Mouse (Mus musculus) ES-E14 (cell line): ENCODE data around the gene Amph. TPM values are rescaled to one million over a fixed set of nuclear protein-coding genes. Genes with fewer than 3 reads are reported as not detected.

Source experiments
- DNase-seq: peaks from one replicate; pipeline ENCODE4 v3.0.0-alpha.2; 2013; ENCODE audit warnings: low read depth, low spot score
- H3K27ac ChIP-seq: 2 replicates; pipeline ENCODE4 v1.5.1; 2012; ENCODE audit warnings: low read depth, mild to moderate bottlenecking, low read length, moderate library complexity, mixed read lengths; ENCODE audit not compliant: poor library complexity, insufficient read depth, severe bottlenecking
- H3K36me3 ChIP-seq: 2 replicates; pipeline ENCODE4 v1.6.1; 2012; ENCODE audit warnings: mild to moderate bottlenecking, low read length, moderate library complexity, mixed read lengths; ENCODE audit not compliant: control insufficient read depth, poor library complexity, insufficient read depth, severe bottlenecking
- H3K4me1 ChIP-seq, 2 experiments: fragments of 150-350 bp in 1 of 2; sonication (generic) in 1 of 2; 2 replicates each; pipeline ENCODE4 v1.6.1; 2012; ENCODE audit warnings: low read length in 2 of 2, mild to moderate bottlenecking in 1 of 2, mixed read lengths in 1 of 2; ENCODE audit not compliant: control insufficient read depth in 2 of 2, insufficient read depth in 2 of 2, poor library complexity in 1 of 2
- H3K4me3 ChIP-seq, 2 experiments: fragments of 150-350 bp in 1 of 2; sonication (generic) in 1 of 2; 2 replicates each; pipeline ENCODE4 v1.5.1; 2012; ENCODE audit warnings: low read length in 2 of 2, low read depth in 1 of 2, mild to moderate bottlenecking in 1 of 2, mixed read lengths in 1 of 2; ENCODE audit not compliant: insufficient read depth in 1 of 2, poor library complexity in 1 of 2, severe bottlenecking in 1 of 2
- H3K9ac ChIP-seq: 2 replicates; pipeline ENCODE4 v1.6.1; 2012; ENCODE audit warnings: low read depth, mild to moderate bottlenecking, low read length, mixed read lengths; ENCODE audit not compliant: poor library complexity, insufficient read depth, severe bottlenecking
- H3K9me3 ChIP-seq: fragments of 150-350 bp; sonication (generic); 2 replicates; pipeline ENCODE4 v1.6.1; 2012; ENCODE audit warnings: low read depth, mild to moderate bottlenecking, low read length; ENCODE audit not compliant: control insufficient read depth, insufficient read depth
- CHD2 ChIP-seq: IDR thresholded peaks from 2 replicates; pipeline ENCODE4 v1.6.1; 2014; ENCODE audit warnings: mild to moderate bottlenecking, low read depth, low read length, inconsistent platforms
- HCFC1 ChIP-seq: IDR thresholded peaks from 2 replicates; pipeline ENCODE4 v1.6.1; 2012; ENCODE audit warnings: low read length, inconsistent platforms, borderline replicate concordance; ENCODE audit not compliant: insufficient read depth
- MAFK ChIP-seq: IDR thresholded peaks from 2 replicates; pipeline ENCODE4 v1.6.1; 2014; ENCODE audit warnings: mild to moderate bottlenecking, low read depth, low read length, inconsistent platforms; ENCODE audit not compliant: insufficient read depth
- ZC3H11A ChIP-seq: IDR thresholded peaks from 2 replicates; pipeline ENCODE4 v1.6.1; 2012; ENCODE audit warnings: low read depth, mild to moderate bottlenecking, inconsistent platforms, low read length, borderline replicate concordance
- ZNF384 ChIP-seq: IDR thresholded peaks from 2 replicates; pipeline ENCODE4 v1.6.1; 2012; ENCODE audit warnings: low read depth, low read length, inconsistent platforms
- in situ Hi-C, 2 experiments: fragments of 600-800 bp; cut with MboI; formaldehyde crosslinking; loops; one replicate each; pipeline ENCODE4 v1.15.1; 2025; ENCODE audit warnings: low sequenced_read_pairs in 2 of 2, inconsistent platforms in 1 of 2; ENCODE audit not compliant: unreplicated experiment in 2 of 2
- total RNA-seq: library from RNA; depleted of rRNA; stranded (reverse); fragments of 300-350 nt; gene quantifications from 2 replicates; pipeline ENCODE4 v1.2.3, GENCODE M21; 2012; rRNA removed

Gene Amph
- total RNA-seq, 1 experiment = 5.5 TPM

DNA sequence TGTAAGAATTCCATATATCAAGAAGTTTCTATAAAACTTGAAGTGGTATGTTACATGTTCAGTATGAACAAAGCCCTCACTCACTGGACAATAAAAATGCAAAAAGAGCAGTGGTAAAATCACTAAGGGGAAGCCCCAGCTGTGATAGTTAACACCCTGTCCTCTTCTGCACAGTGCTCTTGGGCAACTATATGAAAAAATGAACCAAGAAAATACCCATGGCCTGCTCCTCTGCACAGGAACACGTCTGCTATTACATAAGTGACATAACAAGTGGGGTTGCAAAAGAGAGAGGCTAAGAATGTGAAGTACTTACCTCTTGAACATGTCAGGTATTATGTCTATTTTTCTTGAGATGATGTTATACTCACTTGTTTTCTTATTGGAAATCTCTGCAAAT lies 247.5 kb downstream of the Amph start:
- in situ Hi-C loops = no loop called here
- Histone ChIP-seq H3K36me3 (no peaks in the 10 kb centered on the region), H3K27ac (no peak overlapping the region)

More for the DNA sequence above, 247.5 kb downstream of the Amph start:
- TF ChIP-seq MAFK (no peak), ZC3H11A (no peak), HCFC1 (no peak), CHD2 (no peak), ZNF384 (no peak)
- Histone ChIP-seq H3K9ac (no peak overlapping the region), H3K9me3 (no peaks in the 10 kb centered on the region), H3K4me1 (no peaks in the 10 kb centered on the region), H3K4me3 (no peak overlapping the region)
- DNase-seq = no peak

Other genes with a start within 250 kb of the Amph start
- 52.4 and 53.8 TPM in 2 replicates for gene Vps41, start 230.9 kb upstream of the Amph start, total RNA-seq